Mouse (Mus musculus): ENCODE results near the gene Gcm2.
A peak's percentile ranks its signal among the peaks of the same experiment; 100 is the strongest.

Gene Gcm2

GRCm38 (mm10) chr13:41110935-41111334, at the start of gene Gcm2:
Gene Gcm2, minus strand, starts transcription at chr13:41111035.
- no peak for DNase-seq

GRCm38 (mm10) chr13:41158426-41158825, 47.6 kb upstream of the Gcm2 start:
- DNase-seq, result no peak

- no peak for DNase-seq
Observed at GRCm38 (mm10) chr13:41153146-41153545, 42.3 kb upstream of the Gcm2 start.

GRCm38 (mm10) chr13:41146271-41146670, 35.4 kb upstream of the Gcm2 start:
- DNase-seq, result peak; percentile 70 to 73

- DNase-seq, result no peak
Observed at GRCm38 (mm10) chr13:41145433-41145970, 34.7 kb upstream of the Gcm2 start.

- peak; percentile 83 for DNase-seq
Observed at GRCm38 (mm10) chr13:41134901-41135300, 24.1 kb upstream of the Gcm2 start.

- DNase-seq, result no peak
Observed at GRCm38 (mm10) chr13:41129061-41129460, 18.2 kb upstream of the Gcm2 start.

- no peak for DNase-seq
Observed at GRCm38 (mm10) chr13:41128326-41128725, 17.5 kb upstream of the Gcm2 start.

- no peak for DNase-seq
Observed at GRCm38 (mm10) chr13:41123666-41124225, 12.9 kb upstream of the Gcm2 start.

GRCm38 (mm10) chr13:41119152-41119945, 8.5 kb upstream of the Gcm2 start:
- DNase-seq, result no peak

- peak; percentile 15 to 45 for DNase-seq
Observed at GRCm38 (mm10) chr13:41113940-41114339, 3.1 kb upstream of the Gcm2 start, which contains the start of gene Sycp2l. Gene Sycp2l, plus strand, starts transcription at chr13:41114307.

GRCm38 (mm10) chr13:41105541-41105940, 5.3 kb downstream of the Gcm2 start:
- no peak for DNase-seq

GRCm38 (mm10) chr13:41103841-41104525, 6.9 kb downstream of the Gcm2 start:
- DNase-seq, result no peak

GRCm38 (mm10) chr13:41100031-41100430, 10.8 kb downstream of the Gcm2 start:
- no peak for DNase-seq

- DNase-seq, result no peak
Observed at GRCm38 (mm10) chr13:41098325-41098724, 12.5 kb downstream of the Gcm2 start.

- DNase-seq, result no peak
Observed at GRCm38 (mm10) chr13:41097324-41098058, 13.3 kb downstream of the Gcm2 start.

GRCm38 (mm10) chr13:41094160-41094559, 16.7 kb downstream of the Gcm2 start:
- DNase-seq, result no peak

GRCm38 (mm10) chr13:41091271-41091670, 19.6 kb downstream of the Gcm2 start:
- DNase-seq, result no peak

- DNase-seq, result no peak
Observed at GRCm38 (mm10) chr13:41088746-41089145, 22.1 kb downstream of the Gcm2 start.

GRCm38 (mm10) chr13:41085140-41085539, 25.7 kb downstream of the Gcm2 start:
- no peak for DNase-seq

GRCm38 (mm10) chr13:41084521-41084920, 26.3 kb downstream of the Gcm2 start:
- no peak for DNase-seq

GRCm38 (mm10) chr13:41080700-41081099, 30.1 kb downstream of the Gcm2 start:
- no peak for DNase-seq

- DNase-seq, result no peak
Observed at GRCm38 (mm10) chr13:41079859-41080258, 31.0 kb downstream of the Gcm2 start.
